Comparison of ENCODE assay signal across 9 mouse cellular contexts in the genomic region with DNA sequence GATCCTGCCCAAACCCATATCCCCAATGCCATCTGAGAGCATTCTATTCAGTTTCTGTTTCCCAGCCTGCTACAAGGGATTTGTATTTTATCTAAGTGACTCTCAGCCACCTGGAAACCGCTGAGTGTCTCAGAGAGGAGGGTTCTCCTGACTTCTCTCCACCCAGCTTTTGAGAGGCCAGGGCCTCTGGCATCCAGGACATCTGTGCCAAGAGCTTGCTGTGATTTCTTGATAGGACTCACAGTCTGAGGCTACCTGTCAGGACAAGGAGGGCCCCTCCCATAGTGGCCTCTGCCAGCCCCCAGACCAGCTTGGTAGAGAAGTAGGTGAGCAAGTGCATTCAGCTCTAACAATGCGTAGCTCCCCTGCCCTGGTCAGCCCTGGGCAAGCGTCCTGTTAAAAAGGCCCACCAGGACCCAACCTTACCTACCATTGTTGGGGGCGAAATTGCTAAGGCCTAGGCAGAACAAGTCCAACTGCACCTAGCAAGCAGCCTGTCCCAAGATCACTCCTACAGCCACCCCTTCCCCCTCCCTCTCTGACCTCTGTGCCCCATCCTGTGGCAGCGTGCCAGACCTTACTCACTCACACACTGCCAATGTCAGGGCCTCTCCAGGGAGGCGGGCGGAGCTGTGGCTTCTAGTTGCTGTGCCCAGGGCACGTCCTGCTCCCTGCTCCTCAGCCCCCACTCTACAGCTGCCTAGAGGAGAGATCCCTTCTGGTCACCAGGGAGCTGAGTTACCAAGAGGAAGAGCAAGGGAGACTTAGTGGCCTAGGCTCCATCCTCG. TPM values are rescaled to one million over a fixed set of nuclear protein-coding genes. Genes with fewer than 3 reads are reported as not detected.
DNase-seq lines count a peak whose midpoint lies in the region; ATAC-seq and TF ChIP-seq lines count a peak whose summit lies in the region.
"Had no signal": no experiment of that assay in that cellular context is flagged by ENCODE, and none has a peak within 500 bp of the region (broad histone marks: within the 10 kb centered on the region; RNA-seq: fewer than 3 reads in every experiment).

No protein-coding gene starts in this region.

- H3K4me1 ChIP-seq in forebrain, embryonic 13.5 days = peaks cover 38% of the 10 kb centered on the region
- H3K4me1 ChIP-seq in liver, postnatal 0 days (ENCODE audit: insufficient read depth) = peaks cover 44% of the 10 kb centered on the region

- no peaks in the 10 kb centered on the region for H3K36me3 ChIP-seq in forebrain, embryonic 13.5 days (ENCODE audit: poor library complexity, severe bottlenecking)
- H3K36me3 ChIP-seq in liver, postnatal 0 days (replicated peaks; ENCODE audit: insufficient read depth, low read length) = no peaks in the 10 kb centered on the region
- H3K36me3 ChIP-seq: liver, embryonic 15.5 days had no signal

- no peaks in the 10 kb centered on the region; the same call in 1 of the 2 replicates for H3K27me3 ChIP-seq in forebrain, embryonic 13.5 days
- no peaks in the 10 kb centered on the region for H3K27me3 ChIP-seq in liver, postnatal 0 days (ENCODE audit: insufficient read depth, low read length)

- intact Hi-C loops in heart, postnatal 25 days (cut with DNase I) = loop anchor here (2.0 kb wide), 1 partner anchor 55 kb away; no protein-coding TSS in a partner anchor

- no peak overlapping the region for H3K4me3 ChIP-seq in forebrain, embryonic 13.5 days
- H3K4me3 ChIP-seq in liver, postnatal 0 days (ENCODE audit: low read depth, low read length) = no peak overlapping the region
- H3K4me3 ChIP-seq: liver, embryonic 15.5 days had no signal

- H3K9me3 ChIP-seq in forebrain, embryonic 13.5 days (replicated peaks) = no peaks in the 10 kb centered on the region
- no peaks in the 10 kb centered on the region for H3K9me3 ChIP-seq in liver, postnatal 0 days (ENCODE audit: low read length)
- H3K9me3 ChIP-seq: liver, embryonic 15.5 days had no signal

- 51% methylated on average over 9 of the region's 9 CpGs for WGBS in forebrain, embryonic 13.5 days
- 55% methylated on average over 9 of the region's 9 CpGs for WGBS in liver, postnatal 0 days (ENCODE audit: insufficient replicate concordance)

- H3K4me2 ChIP-seq in forebrain, embryonic 13.5 days = no peak overlapping the region
- H3K4me2 ChIP-seq in liver, postnatal 0 days (ENCODE audit: low read depth, low read length) = no peak overlapping the region
- H3K4me2 ChIP-seq: liver, embryonic 15.5 days had no signal

- H3K9ac ChIP-seq in forebrain, embryonic 13.5 days = peak overlapping the region; percentile 36; the same call in 1 of the 2 replicates
- no peak overlapping the region for H3K9ac ChIP-seq in liver, postnatal 0 days (replicated peaks)
- H3K9ac ChIP-seq: liver, embryonic 15.5 days had no signal

- TF ChIP-seq CTCF in liver, postnatal 0 days (IDR thresholded peaks at IDR 0.05; ENCODE audit: low read depth) = no peak

- TF ChIP-seq EP300 in liver, postnatal 0 days (IDR thresholded peaks at IDR 0.05; ENCODE audit: low read depth) = no peak

- ATAC-seq in forebrain, embryonic 13.5 days = peak; percentile 48; the same call in 1 of the 2 replicates
- ATAC-seq in liver, postnatal 0 days = peak; percentile 62

- peak overlapping the region; percentile 32; the same call in 1 of the 2 replicates for H3K27ac ChIP-seq in forebrain, embryonic 13.5 days
- peak overlapping the region; percentile 85; the same call in 1 of the 2 replicates for H3K27ac ChIP-seq in liver, postnatal 0 days (ENCODE audit: low read depth)

- DNase-seq in retina, postnatal 1 day = peak; percentile 90
- DNase-seq in retina, embryonic 14.5 days (ENCODE audit: low spot score) = no peak
- peak; percentile 34 for DNase-seq in heart, postnatal 25 days (ENCODE audit: low spot score)
- DNase-seq in liver, postnatal 0 days = peak; percentile 89
- peak; percentile 56 for DNase-seq in ovary, postnatal 14 days (ENCODE audit: low spot score)
- no peak for DNase-seq in cerebellum, postnatal 4 days (ENCODE audit: low spot score in 2 of 2)
- DNase-seq in cerebellum, adult 11 months = no peak

RNA-seq across cellular contexts. Expression of a gene that starts 41.9 kb away (rescaled TPM):
- polyA plus RNA-seq in forebrain, embryonic 13.5 days (2015; fragmentation: Nextera tagmentation; extraction: Ambion mirVana) = 10.2 and 11.5 TPM in 2 replicates
- total RNA-seq in heart, postnatal 25 days (2021) = 10 to 100 TPM; 14.0 to 14.8 TPM
- 2.8 and 4.7 TPM in 2 replicates for polyA plus RNA-seq in liver, postnatal 0 days (2015; fragmentation: Nextera tagmentation; extraction: Ambion mirVana)

Comparison
In these comparisons a context has a peak if more than half of its experiments do, and no peak if none do; other contexts are left out.
1. DNase-seq: peak in retina, postnatal 1 day (single experiment), heart, postnatal 25 days (single experiment), liver, postnatal 0 days (single experiment) and ovary, postnatal 14 days (single experiment); none in retina, embryonic 14.5 days (single experiment), cerebellum, postnatal 4 days (0 of 2) and cerebellum, adult 11 months (single experiment).